Mouse (Mus musculus): ENCODE data around the gene Cep112. TPM values are rescaled to one million over a fixed set of nuclear protein-coding genes. Genes with fewer than 3 reads are reported as not detected.
"Not testable (repeated sequence)": the region's sequence is repeated elsewhere in the genome, so short reads cannot be mapped to it uniquely, and the experiment has no call there.

Cep112 gene
- polyA plus RNA-seq, 1 experiment from 2014 or later, result 12.7 TPM

GRCm38 (mm10) chr11:108858339-108858804 is 433.4 kb downstream of the Cep112 start:
- peaks cover 15% of the 10 kb centered on the region for H3K4me1 ChIP-seq (ENCODE audit: control insufficient read depth, insufficient read depth, low read depth, low read length)
- H3K9me3 ChIP-seq (ENCODE audit: control insufficient read depth, low read length), result no peaks in the 10 kb centered on the region
- no peaks in the 10 kb centered on the region for H3K27me3 ChIP-seq (replicated peaks; ENCODE audit: control insufficient read depth, insufficient read depth, low read length)
- no peaks in the 10 kb centered on the region for H3K36me3 ChIP-seq (ENCODE audit: control insufficient read depth, insufficient read depth, low read length)
- H3K9ac ChIP-seq (ENCODE audit: low read depth, low read length), result no peak overlapping the region
- no peak overlapping the region for H3K27ac ChIP-seq (ENCODE audit: low read depth, low read length)
- WGBS, result 52% methylated on average over 3 of the region's 3 CpGs
- ATAC-seq, result peak; percentile 54
- no peak overlapping the region for H3K4me3 ChIP-seq (ENCODE audit: low read length)
- H3K4me2 ChIP-seq (ENCODE audit: low read length), result no peak overlapping the region

- Histone ChIP-seq H3K27me3 (replicated peaks; ENCODE audit: control insufficient read depth, insufficient read depth, low read length) (no peaks in the 10 kb centered on the region), H3K4me1 (ENCODE audit: control insufficient read depth, insufficient read depth, low read depth, low read length) (peaks cover 15% of the 10 kb centered on the region), H3K9ac (ENCODE audit: low read depth, low read length) (no peak overlapping the region), H3K27ac (ENCODE audit: low read depth, low read length) (no peak overlapping the region), H3K9me3 (ENCODE audit: control insufficient read depth, low read length) (no peaks in the 10 kb centered on the region), H3K36me3 (ENCODE audit: control insufficient read depth, insufficient read depth, low read length) (no peaks in the 10 kb centered on the region), H3K4me2 (ENCODE audit: low read length) (no peak overlapping the region), H3K4me3 (ENCODE audit: low read length) (no peak overlapping the region)
- ATAC-seq, result no peak
- 72% methylated on average over 6 of the region's 6 CpGs for WGBS
These were observed 433.9 kb downstream of the Cep112 start for GRCm38 (mm10) chr11:108858846-108859245.

DNA sequence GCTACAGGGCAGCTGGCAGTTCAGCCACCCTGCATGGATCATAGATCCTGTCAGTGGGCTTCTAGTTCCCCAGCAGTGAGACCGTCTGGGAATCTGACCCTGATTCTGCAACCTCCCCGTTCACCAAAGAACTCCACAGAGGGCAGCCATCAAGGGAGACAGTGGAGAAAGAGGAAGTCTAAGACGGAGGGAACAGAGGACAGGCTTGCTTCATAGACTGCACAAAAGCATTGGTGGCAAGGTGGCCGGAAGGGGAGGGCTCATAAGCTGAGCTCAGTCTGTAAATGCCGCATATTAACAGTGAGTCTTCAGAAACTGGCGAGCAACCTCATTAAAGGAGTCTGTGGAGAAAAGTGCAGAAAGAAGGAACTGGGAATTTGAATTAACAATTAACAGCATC is 437.4 kb downstream of the Cep112 start:
- no peak overlapping the region for H3K27ac ChIP-seq (ENCODE audit: low read depth, low read length)

DNA sequence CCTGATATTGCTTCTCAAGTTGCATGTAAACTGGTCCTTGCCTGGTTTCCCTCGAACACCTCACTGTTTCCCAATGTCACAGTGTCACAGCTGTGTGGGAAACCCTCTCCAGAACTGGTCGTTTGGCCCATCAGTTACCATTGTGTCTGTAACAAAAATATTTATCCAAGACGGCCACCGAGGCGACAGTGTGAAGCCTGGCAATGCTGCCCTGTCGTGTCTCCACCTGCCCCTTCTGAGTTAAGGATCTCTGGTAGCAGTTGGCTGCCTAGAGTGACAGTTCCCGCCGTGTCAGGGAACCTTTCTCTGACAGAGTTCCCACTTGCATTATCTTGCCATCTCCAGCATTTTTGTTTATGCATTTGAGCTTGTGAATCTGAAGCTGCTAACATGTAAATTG is 440.8 kb downstream of the Cep112 start:
- Histone ChIP-seq H3K36me3 (ENCODE audit: control insufficient read depth, insufficient read depth, low read length) (no peaks in the 10 kb centered on the region), H3K9me3 (ENCODE audit: control insufficient read depth, low read length) (no peaks in the 10 kb centered on the region), H3K4me3 (ENCODE audit: low read length) (no peak overlapping the region), H3K27ac (ENCODE audit: low read depth, low read length) (no peak overlapping the region), H3K4me2 (ENCODE audit: low read length) (no peak overlapping the region), H3K9ac (ENCODE audit: low read depth, low read length) (no peak overlapping the region), H3K27me3 (replicated peaks; ENCODE audit: control insufficient read depth, insufficient read depth, low read length) (no peaks in the 10 kb centered on the region), H3K4me1 (ENCODE audit: control insufficient read depth, insufficient read depth, low read depth, low read length) (no peaks in the 10 kb centered on the region)
- WGBS, result 60% methylated on average over 8 of the region's 8 CpGs
- ATAC-seq, result no peak

More for the DNA sequence above, 437.4 kb downstream of the Cep112 start:
- Histone ChIP-seq H3K4me3 (ENCODE audit: low read length) (no peak overlapping the region), H3K27me3 (replicated peaks; ENCODE audit: control insufficient read depth, insufficient read depth, low read length) (no peaks in the 10 kb centered on the region), H3K36me3 (ENCODE audit: control insufficient read depth, insufficient read depth, low read length) (no peaks in the 10 kb centered on the region), H3K4me2 (ENCODE audit: low read length) (no peak overlapping the region), H3K9ac (ENCODE audit: low read depth, low read length) (no peak overlapping the region), H3K4me1 (ENCODE audit: control insufficient read depth, insufficient read depth, low read depth, low read length) (peaks cover 13% of the 10 kb centered on the region), H3K9me3 (ENCODE audit: control insufficient read depth, low read length) (no peaks in the 10 kb centered on the region)
- ATAC-seq, result no peak
- 53% methylated on average over 6 of the region's 6 CpGs for WGBS

DNA sequence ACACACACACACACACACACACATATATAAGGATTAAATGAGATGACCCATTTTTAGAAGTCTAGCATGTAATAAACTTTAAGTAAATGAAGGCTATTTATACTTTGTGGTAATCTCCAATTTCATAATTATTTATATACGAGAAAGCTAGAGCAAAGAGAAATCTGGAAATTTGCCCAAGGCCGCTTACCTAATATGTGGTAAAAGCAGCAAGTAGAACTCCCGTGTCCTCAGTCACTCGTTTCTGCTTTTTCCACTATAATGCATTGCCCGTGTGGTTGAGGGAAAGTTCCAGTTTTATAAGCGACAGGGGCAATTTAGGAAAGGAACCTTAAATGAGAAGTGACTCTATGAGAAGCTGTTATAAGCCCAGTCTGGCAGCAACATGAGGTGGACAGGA is 442.5 kb downstream of the Cep112 start:
- H3K27me3 ChIP-seq (replicated peaks; ENCODE audit: control insufficient read depth, insufficient read depth, low read length), result no peaks in the 10 kb centered on the region
- no peaks in the 10 kb centered on the region for H3K4me1 ChIP-seq (ENCODE audit: control insufficient read depth, insufficient read depth, low read depth, low read length)
- no peak overlapping the region for H3K4me3 ChIP-seq (ENCODE audit: low read length)
- WGBS, result 86% methylated on average over 6 of the region's 6 CpGs
- no peak overlapping the region for H3K27ac ChIP-seq (ENCODE audit: low read depth, low read length)
- no peaks in the 10 kb centered on the region for H3K9me3 ChIP-seq (ENCODE audit: control insufficient read depth, low read length)
- no peaks in the 10 kb centered on the region for H3K36me3 ChIP-seq (ENCODE audit: control insufficient read depth, insufficient read depth, low read length)
- H3K9ac ChIP-seq (ENCODE audit: low read depth, low read length), result no peak overlapping the region
- no peak overlapping the region for H3K4me2 ChIP-seq (ENCODE audit: low read length)
- no peak for ATAC-seq

- not testable (repeated sequence) for H3K4me1 ChIP-seq (ENCODE audit: control insufficient read depth, insufficient read depth, low read depth, low read length); H3K27me3 ChIP-seq (replicated peaks; ENCODE audit: control insufficient read depth, insufficient read depth, low read length); H3K9ac ChIP-seq (ENCODE audit: low read depth, low read length); H3K4me3 ChIP-seq (ENCODE audit: low read length); H3K27ac ChIP-seq (ENCODE audit: low read depth, low read length); ATAC-seq; H3K4me2 ChIP-seq (ENCODE audit: low read length); H3K9me3 ChIP-seq (ENCODE audit: control insufficient read depth, low read length); H3K36me3 ChIP-seq (ENCODE audit: control insufficient read depth, insufficient read depth, low read length)
- 83% methylated on average over 1 of the region's 1 CpGs for WGBS
These were observed 446.3 kb downstream of the Cep112 start for GRCm38 (mm10) chr11:108871284-108871683.

DNA sequence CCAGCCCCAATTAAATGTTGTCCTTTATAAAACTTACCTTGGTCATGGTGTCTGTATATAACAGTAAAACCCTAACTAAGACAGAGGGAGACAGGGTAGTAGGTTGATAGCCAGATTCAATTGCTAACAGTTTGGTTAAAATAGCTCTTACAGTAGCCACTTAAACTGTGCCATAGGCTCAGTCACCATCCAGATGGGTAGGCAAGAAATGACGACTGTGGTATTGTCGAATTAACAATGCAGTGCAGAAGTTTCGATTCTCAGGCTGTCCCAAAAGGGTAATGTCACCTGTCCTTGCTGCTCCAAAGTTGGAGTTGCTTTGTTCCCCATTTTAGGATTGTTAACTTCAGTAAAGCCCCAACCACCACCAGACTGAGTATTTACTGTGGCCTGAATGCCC is 446.8 kb downstream of the Cep112 start:
- Histone ChIP-seq H3K4me3 (ENCODE audit: low read length) (no peak overlapping the region), H3K9me3 (ENCODE audit: control insufficient read depth, low read length) (no peaks in the 10 kb centered on the region), H3K4me2 (ENCODE audit: low read length) (no peak overlapping the region), H3K9ac (ENCODE audit: low read depth, low read length) (no peak overlapping the region), H3K4me1 (ENCODE audit: control insufficient read depth, insufficient read depth, low read depth, low read length) (no peaks in the 10 kb centered on the region), H3K36me3 (ENCODE audit: control insufficient read depth, insufficient read depth, low read length) (no peaks in the 10 kb centered on the region), H3K27ac (ENCODE audit: low read depth, low read length) (no peak overlapping the region), H3K27me3 (replicated peaks; ENCODE audit: control insufficient read depth, insufficient read depth, low read length) (no peaks in the 10 kb centered on the region)
- WGBS, result 90% methylated on average over 3 of the region's 3 CpGs
- ATAC-seq, result no peak

DNA sequence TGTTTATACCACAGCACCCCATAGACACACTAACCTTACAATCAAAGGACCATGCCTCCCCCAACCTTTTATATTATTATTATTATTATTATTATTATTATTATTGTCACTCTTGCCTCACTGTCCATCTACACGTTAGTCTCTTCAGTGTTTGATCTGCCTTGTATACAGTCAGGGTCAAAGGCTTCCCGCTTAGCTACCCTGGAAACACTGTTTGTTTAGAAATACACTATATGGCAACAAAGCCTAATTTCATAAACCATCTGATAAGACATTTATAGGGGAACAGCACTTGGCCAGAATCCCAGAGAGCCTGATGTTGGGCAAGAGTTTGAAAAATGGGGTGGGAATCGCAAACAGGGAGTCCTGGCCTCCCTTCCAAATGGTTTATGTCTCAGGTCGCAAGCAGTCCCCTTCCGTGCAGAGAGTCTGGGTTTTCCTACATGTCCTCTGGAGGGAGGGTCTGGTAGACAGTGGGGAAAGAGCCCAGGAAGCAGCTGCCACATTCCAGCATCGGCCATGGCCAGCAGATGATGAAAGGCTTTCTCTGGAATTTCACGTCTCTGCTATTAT is 451.7 kb downstream of the Cep112 start:
- WGBS, result 79% methylated on average over 7 of the region's 7 CpGs

DNA sequence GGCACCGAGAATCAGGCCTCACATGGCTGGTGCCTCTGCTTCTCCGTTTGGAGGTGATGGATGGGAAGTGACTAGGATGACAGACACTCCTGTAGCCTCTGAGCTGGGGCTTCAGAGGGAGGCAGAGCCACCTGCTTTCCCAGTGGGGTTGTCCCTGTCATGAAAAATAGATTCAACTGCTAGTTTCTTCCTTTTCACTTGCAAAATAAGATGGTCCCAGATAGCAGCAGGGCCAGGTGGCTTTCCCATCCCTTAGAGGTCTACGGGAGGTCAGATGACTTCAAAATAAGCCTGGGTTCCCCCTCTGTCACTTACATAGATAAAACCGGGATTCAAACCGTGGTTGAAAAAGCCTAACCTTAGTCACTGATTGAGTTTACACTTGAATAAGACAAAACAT is 452.5 kb downstream of the Cep112 start:
- Histone ChIP-seq H3K36me3 (ENCODE audit: control insufficient read depth, insufficient read depth, low read length) (no peaks in the 10 kb centered on the region), H3K9me3 (ENCODE audit: control insufficient read depth, low read length) (no peaks in the 10 kb centered on the region), H3K27ac (ENCODE audit: low read depth, low read length) (no peak overlapping the region), H3K4me1 (ENCODE audit: control insufficient read depth, insufficient read depth, low read depth, low read length) (no peaks in the 10 kb centered on the region), H3K27me3 (replicated peaks; ENCODE audit: control insufficient read depth, insufficient read depth, low read length) (no peaks in the 10 kb centered on the region), H3K4me3 (ENCODE audit: low read length) (no peak overlapping the region), H3K4me2 (ENCODE audit: low read length) (no peak overlapping the region), H3K9ac (ENCODE audit: low read depth, low read length) (no peak overlapping the region)
- 76% methylated on average over 5 of the region's 5 CpGs for WGBS
- no peak for ATAC-seq

More for the DNA sequence above, 451.7 kb downstream of the Cep112 start:
- Histone ChIP-seq H3K9me3 (ENCODE audit: control insufficient read depth, low read length) (no peaks in the 10 kb centered on the region), H3K4me3 (ENCODE audit: low read length) (no peak overlapping the region), H3K27me3 (replicated peaks; ENCODE audit: control insufficient read depth, insufficient read depth, low read length) (no peaks in the 10 kb centered on the region), H3K9ac (ENCODE audit: low read depth, low read length) (no peak overlapping the region), H3K36me3 (ENCODE audit: control insufficient read depth, insufficient read depth, low read length) (no peaks in the 10 kb centered on the region), H3K4me2 (ENCODE audit: low read length) (no peak overlapping the region), H3K27ac (ENCODE audit: low read depth, low read length) (no peak overlapping the region), H3K4me1 (ENCODE audit: control insufficient read depth, insufficient read depth, low read depth, low read length) (no peaks in the 10 kb centered on the region)
- ATAC-seq, result no peak

- Histone ChIP-seq H3K27me3 (replicated peaks; ENCODE audit: control insufficient read depth, insufficient read depth, low read length) (no peaks in the 10 kb centered on the region), H3K9ac (ENCODE audit: low read depth, low read length) (no peak overlapping the region), H3K9me3 (ENCODE audit: control insufficient read depth, low read length) (no peaks in the 10 kb centered on the region), H3K36me3 (ENCODE audit: control insufficient read depth, insufficient read depth, low read length) (no peaks in the 10 kb centered on the region), H3K27ac (ENCODE audit: low read depth, low read length) (no peak overlapping the region), H3K4me2 (ENCODE audit: low read length) (no peak overlapping the region), H3K4me1 (ENCODE audit: control insufficient read depth, insufficient read depth, low read depth, low read length) (no peaks in the 10 kb centered on the region), H3K4me3 (ENCODE audit: low read length) (no peak overlapping the region)
- WGBS, result 85% methylated on average over 4 of the region's 4 CpGs
- ATAC-seq, result no peak
These were observed 455.6 kb downstream of the Cep112 start for GRCm38 (mm10) chr11:108880546-108880945.
